Mouse (Mus musculus) urinary bladder, postnatal 10 days (tissue): Measurements from ENCODE around the gene Rbms3.
A peak's percentile ranks its signal among the peaks of the same experiment; 100 is the strongest.

Source experiments
- DNase-seq: peaks from one replicate; pipeline ENCODE4 v3.0.0; 2022; ENCODE audit warnings: low spot score

Rbms3 gene

GRCm38 (mm10) chr9:117252411-117252861 lies 377.3 kb downstream of the Rbms3 start:
- no peak for DNase-seq

- no peak for DNase-seq
These were observed 378.0 kb downstream of the Rbms3 start for GRCm38 (mm10) chr9:117251521-117252368.

- DNase-seq, result no peak
These were observed 378.9 kb downstream of the Rbms3 start for GRCm38 (mm10) chr9:117250831-117251165.

GRCm38 (mm10) chr9:117250036-117250830 lies 379.5 kb downstream of the Rbms3 start:
- no peak for DNase-seq

DNA sequence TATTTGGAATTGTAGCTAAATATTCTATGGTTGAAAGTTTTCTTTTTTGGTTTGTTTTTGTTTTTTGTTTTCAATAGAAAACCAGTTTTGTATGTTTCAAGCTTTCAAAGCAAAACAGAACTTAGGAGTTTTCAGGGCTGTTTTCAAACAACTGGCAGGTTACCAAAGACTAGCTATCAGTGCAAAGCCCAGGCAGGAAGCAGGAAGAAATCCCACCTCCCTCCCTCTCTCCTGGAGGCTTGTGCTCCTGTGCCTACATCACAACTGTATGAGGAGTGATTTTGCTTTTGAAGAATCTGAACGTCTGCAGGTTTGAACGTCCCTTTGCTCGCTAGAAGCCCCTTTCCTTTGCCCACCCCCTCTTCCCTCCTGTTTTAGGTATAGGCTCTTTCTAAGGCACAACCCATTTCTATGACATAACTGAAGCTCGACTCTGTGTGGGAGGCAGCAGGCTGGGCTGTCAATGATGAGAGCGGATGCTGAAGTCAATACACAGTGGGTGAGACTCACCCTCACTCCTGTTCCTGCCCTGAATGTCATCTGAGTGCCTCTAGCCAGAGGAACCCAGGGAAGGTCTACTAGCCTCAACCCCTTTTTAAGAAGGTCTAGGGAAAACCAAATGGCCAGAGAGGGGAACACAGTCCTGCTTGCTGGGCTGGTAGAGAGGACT lies 382.3 kb downstream of the Rbms3 start:
- no peak for DNase-seq

GRCm38 (mm10) chr9:117246173-117246572 lies 383.5 kb downstream of the Rbms3 start:
- no peak for DNase-seq

DNA sequence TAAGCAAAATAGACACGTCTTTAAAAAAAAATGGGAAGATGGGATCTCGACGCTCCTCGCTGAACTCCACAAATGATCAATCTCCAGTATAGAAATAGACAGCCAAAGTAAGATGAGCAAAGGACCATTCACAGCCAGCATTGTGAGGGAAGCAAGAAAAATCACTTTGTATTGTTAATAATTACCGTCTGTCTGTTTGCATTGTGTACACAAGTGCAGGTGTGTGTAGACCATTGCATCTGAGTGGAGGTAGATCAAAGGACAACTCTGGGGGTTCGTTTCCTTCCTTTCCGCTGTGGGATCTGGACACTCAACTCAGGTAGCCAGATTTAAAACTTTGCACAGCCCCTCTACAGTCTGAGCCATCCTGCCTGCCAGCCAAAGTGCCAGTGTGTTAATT lies 386.3 kb downstream of the Rbms3 start:
- DNase-seq, result no peak

DNA sequence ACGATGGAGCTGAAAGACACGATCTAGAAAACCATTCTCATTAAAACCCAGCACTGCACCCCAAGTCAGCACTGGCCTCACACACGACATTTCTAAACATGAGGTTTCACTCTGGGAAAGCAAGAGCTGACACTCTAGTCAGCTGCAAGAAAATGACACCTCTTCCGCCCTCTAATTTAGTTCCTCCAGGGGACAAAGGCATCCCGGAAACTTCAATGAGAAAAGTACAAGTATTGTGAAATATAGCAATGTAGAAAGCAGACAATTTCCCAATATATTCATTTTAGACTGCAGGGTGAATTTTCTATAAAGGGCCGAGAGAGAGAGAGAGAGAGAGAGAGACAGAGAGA lies 395.0 kb downstream of the Rbms3 start:
- DNase-seq, result no peak

DNA sequence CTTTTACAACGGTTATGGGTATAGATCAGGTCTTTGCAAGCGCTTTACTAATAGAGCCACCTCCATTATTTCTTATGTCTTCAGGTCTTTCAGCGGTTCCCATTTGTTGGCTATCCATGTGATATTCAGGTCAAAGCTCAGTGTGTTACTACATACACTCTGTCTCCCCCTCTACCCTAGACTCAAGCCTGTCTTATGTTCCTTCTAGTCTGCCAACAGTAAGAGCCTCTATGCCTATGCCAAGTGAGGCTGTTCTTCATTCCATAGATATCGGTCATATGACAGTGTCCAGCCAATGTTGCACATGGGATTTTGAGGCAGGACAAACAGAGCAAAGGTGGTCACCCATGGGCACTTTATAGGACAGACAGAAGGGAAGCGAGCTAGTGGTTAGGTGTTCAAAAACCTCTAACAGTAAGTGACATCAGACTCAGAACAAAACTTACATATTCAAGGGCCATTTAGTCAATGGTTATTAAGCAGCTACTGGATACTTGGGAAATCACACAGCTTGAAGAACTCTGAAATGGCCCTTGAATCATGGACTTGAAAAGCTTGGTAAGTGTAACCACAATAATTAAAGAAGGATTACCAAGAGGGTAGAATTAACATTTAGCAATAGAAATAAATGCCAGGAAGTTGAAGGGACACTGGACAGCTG lies 395.5 kb downstream of the Rbms3 start:
- no peak for DNase-seq

- no peak for DNase-seq
These were observed 407.0 kb downstream of the Rbms3 start for GRCm38 (mm10) chr9:117222741-117223140.

DNA sequence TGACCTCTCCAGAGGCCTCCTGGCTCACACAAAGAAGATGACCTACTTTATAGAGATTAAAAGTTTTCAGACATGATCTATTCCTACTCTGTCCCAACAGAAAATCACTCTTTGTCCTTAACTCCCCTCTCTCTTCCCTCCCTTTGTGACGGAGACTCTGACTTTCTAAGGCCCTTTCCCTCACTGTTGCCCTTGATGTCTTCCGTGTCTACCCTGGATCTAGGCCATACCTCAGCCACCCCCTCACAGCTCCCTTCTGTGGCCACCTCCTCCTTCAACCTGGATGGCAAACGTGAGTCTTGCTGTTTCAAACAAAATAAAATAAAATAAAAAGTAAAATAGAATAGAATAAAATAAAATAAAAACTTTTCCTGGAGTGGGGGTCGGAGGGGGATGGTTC lies 408.2 kb downstream of the Rbms3 start:
- DNase-seq, result no peak

- no peak for DNase-seq
These were observed 413.5 kb downstream of the Rbms3 start for GRCm38 (mm10) chr9:117216026-117216755.

GRCm38 (mm10) chr9:117212023-117212422 lies 417.7 kb downstream of the Rbms3 start:
- DNase-seq, result no peak

- DNase-seq, result no peak
These were observed 419.4 kb downstream of the Rbms3 start for GRCm38 (mm10) chr9:117210344-117210743.

DNA sequence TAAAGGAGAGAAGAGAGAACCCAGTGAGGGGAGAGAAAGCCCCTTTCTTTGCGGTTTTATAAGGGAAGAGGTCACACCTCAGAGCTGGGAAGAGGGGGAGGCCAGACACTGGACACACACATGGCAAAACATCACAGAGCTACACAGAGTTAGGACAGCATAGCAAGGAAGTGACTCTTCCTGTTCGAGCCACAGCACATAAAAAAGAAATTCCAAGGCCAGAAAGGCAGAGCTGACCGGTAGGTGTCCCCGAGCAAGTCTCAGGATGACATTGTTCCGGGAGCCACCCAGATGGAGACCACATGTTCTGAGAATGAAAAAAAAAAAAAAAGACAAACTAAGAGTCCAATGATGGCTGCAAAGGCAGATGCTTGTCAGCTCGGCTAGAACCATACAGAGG lies 424.3 kb downstream of the Rbms3 start:
- no peak for DNase-seq

GRCm38 (mm10) chr9:117200067-117200658 lies 429.6 kb downstream of the Rbms3 start:
- DNase-seq, result no peak

- DNase-seq, result no peak
These were observed 432.2 kb downstream of the Rbms3 start for GRCm38 (mm10) chr9:117197531-117197930.

DNA sequence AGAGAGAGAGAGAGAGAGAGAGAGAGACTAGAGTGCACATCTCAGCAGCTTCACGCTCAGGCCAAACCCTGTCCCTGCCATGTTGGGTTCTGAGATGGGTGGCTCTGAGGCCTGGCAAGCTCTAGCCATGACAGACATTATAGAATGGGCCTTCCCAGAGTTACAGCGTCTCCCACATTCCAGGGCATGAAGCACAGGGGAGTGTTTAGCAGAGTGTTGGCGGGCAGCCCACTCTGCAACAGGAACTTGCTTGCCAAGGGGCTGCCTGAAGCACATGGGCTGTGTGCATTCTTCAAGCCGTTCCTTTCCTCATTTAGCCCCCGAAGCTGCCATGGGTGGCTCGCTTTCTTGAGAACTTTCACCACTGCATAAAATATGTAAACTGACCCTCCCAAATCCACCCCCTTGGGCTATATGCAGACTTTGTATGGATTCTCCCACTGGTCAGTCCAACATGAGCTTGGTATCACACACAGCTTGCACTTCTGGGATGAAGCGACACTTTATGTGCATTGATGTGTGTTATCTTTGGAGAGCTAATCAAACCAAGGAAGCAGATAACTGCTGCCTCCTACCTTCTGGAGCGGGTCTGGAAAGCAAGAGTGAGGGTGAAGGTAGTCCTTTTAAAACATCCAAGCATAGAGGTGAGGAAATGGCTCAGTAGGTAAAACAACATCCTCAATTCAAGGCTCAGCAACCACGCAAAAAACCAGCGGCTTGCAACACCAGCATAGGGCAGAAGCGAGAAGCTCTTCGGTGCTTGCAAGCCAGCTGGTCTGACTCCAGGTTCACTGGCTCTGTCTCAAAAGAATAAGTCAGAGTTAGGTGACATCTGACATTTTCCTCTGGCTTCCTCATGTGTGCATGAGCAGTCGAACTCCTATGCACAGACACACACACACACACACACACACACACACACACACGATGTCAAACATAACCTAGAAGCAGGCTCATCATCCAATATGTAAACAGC lies 436.9 kb downstream of the Rbms3 start:
- peak; percentile 25 for DNase-seq

DNA sequence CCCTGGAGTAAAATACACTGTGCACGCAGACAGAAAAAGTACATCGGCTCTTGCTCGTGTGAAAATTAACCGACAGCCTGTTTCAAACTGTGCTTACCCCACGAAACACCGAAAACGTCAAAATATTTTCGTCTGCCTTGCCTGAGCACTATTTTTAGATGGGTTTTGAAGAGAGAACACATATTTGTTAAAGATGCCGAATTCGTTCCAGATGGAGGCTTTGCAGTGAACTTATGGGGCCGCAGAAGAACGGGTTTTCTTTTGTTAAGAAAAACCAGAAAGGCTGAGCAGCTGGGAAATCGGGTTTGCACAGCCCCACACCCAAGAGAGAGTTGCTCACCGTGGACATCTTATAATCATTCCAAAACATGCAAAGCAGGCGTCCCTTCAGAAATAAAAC lies 437.6 kb downstream of the Rbms3 start:
- no peak for DNase-seq

GRCm38 (mm10) chr9:117188406-117188805 lies 441.3 kb downstream of the Rbms3 start:
- no peak for DNase-seq
